Comparison of ENCODE assay signal across 31 mouse cellular contexts in genomic region chr1:191313926-191314325, GRCm38 (mm10). TPM values are rescaled to one million over a fixed set of nuclear protein-coding genes. Genes with fewer than 3 reads are reported as not detected.
DNase-seq lines count a peak whose midpoint lies in the region; TF ChIP-seq lines count a peak whose summit lies in the region.
"Had no signal": no experiment of that assay in that cellular context is flagged by ENCODE, and none has a peak within 500 bp of the region (broad histone marks: within the 10 kb centered on the region; RNA-seq: fewer than 3 reads in every experiment).

No protein-coding gene starts in this region.

- H3K27ac ChIP-seq in CH12.LX (ENCODE audit: insufficient read depth, low read depth) = no peak overlapping the region
- H3K27ac ChIP-seq: embryonic facial prominence, embryonic 10.5 days; embryonic facial prominence, embryonic 15.5 days; forebrain, embryonic 12.5 days; hindbrain, embryonic 13.5 days; limb, embryonic 12.5 days; liver, embryonic 15.5 days; lung, embryonic 15.5 days had no signal

- peak overlapping the region; percentile 36; the same call in 1 of the 2 replicates for H3K9ac ChIP-seq in CH12.LX (ENCODE audit: insufficient read depth, low read depth)
- H3K9ac ChIP-seq: embryonic facial prominence, embryonic 15.5 days; forebrain, embryonic 12.5 days; forebrain, postnatal 0 days; hindbrain, embryonic 13.5 days; kidney, embryonic 15.5 days; limb, embryonic 12.5 days; liver, embryonic 15.5 days; lung, embryonic 15.5 days had no signal

- no peak for TF ChIP-seq EP300 in CH12.LX (IDR thresholded peaks at IDR 0.05; ENCODE audit: low read length)

- peak overlapping the region; percentile 50; the same call in 1 of the 2 replicates for H3K4me2 ChIP-seq in CH12.LX (ENCODE audit: insufficient read depth, low read depth, poor library complexity, severe bottlenecking)
- H3K4me2 ChIP-seq: embryonic facial prominence, embryonic 15.5 days; forebrain, embryonic 12.5 days; hindbrain, embryonic 13.5 days had no signal

- in situ Hi-C loops in CH12.LX (cut with MboI; ENCODE audit: low pct_ligation_motif_present, low pct_unique_long_range_greater_than_20kb, low sequenced_read_pairs) = loop anchor here (10.0 kb wide), 1 partner anchor 251 kb away; no protein-coding TSS in a partner anchor

- H3K9me3 ChIP-seq in CH12.LX (replicated peaks; ENCODE audit: low read length) = no peaks in the 10 kb centered on the region
- H3K9me3 ChIP-seq: embryonic facial prominence, embryonic 10.5 days; embryonic facial prominence, embryonic 15.5 days; forebrain, embryonic 12.5 days; heart, embryonic 12.5 days; hindbrain, embryonic 13.5 days; kidney, embryonic 15.5 days; limb, embryonic 12.5 days; liver, embryonic 15.5 days; lung, embryonic 15.5 days; megakaryocyte, embryonic 14.5 days had no signal

- no peak for TF ChIP-seq POLR2A in CH12.LX (IDR thresholded peaks at IDR 0.05; ENCODE audit: low read depth, low read length)

- H3K27me3 ChIP-seq in CH12.LX (replicated peaks) = no peaks in the 10 kb centered on the region
- H3K27me3 ChIP-seq: embryonic facial prominence, embryonic 15.5 days; heart, embryonic 12.5 days; hindbrain, embryonic 13.5 days; kidney, embryonic 15.5 days; limb, embryonic 12.5 days; lung, embryonic 15.5 days had no signal

- H3K4me3 ChIP-seq in CH12.LX (replicated peaks in 1 of 3; ENCODE audit: low read depth in 2 of 3, low read length in 2 of 3, poor library complexity in 1 of 3) = no peak overlapping the region
- H3K4me3 ChIP-seq: forebrain, embryonic 12.5 days; heart, adult 2 months; heart, embryonic 12.5 days; hindbrain, embryonic 13.5 days; kidney, embryonic 15.5 days; limb, embryonic 12.5 days; lung, embryonic 15.5 days; megakaryocyte, embryonic 14.5 days had no signal

- dilution Hi-C loops in CH12.LX (cut with MboI; ENCODE audit: extremely low pct_ligation_motif_present, extremely low pct_unique_long_range_greater_than_20kb, low sequenced_read_pairs) = no loop called here

- peaks cover 2 to 14% of the 10 kb centered on the region in 2 experiments for H3K36me3 ChIP-seq in CH12.LX (replicated peaks in 1 of 2; ENCODE audit: control insufficient read depth in 1 of 2, insufficient read depth in 1 of 2, low read length in 1 of 2)
- H3K36me3 ChIP-seq: liver, embryonic 15.5 days; lung, embryonic 15.5 days had no signal

- H3K79me2 ChIP-seq in CH12.LX (replicated peaks; ENCODE audit: control insufficient read depth, extremely low read depth, insufficient read depth, poor library complexity, severe bottlenecking) = no peaks in the 10 kb centered on the region

- no peak for TF ChIP-seq RAD21 in CH12.LX (IDR thresholded peaks at IDR 0.05; ENCODE audit: low read depth, low read length)

- peak; percentile 32 to 52 for DNase-seq in lung, adult 18-20 months
- no peak for DNase-seq in lung, postnatal 25 days (ENCODE audit: low spot score)
- peak; percentile 59 for DNase-seq in 3T3-L1 (ENCODE audit: low read depth, low spot score)
- DNase-seq in CH12.LX (ENCODE audit: extremely low read depth) = no peak
- peak; percentile 30 for DNase-seq in induced T-regulatory cell, adult 2 months (ENCODE audit: low read depth)
- DNase-seq in T-cell, adult 2 months (ENCODE audit: low spot score) = no peak
- no peak for DNase-seq in right cerebral cortex, adult 18-20 months
- no peak for DNase-seq in cerebellum, postnatal 36 days
- DNase-seq: adrenal gland, postnatal 10 days; cerebellum, adult 11 months; cerebellum, adult 9-10 months; forebrain, postnatal 0 days; gastrocnemius, postnatal 25 days; heart, adult 2 months; heart, postnatal 4 days; kidney, adult 11 months; midbrain, embryonic 14.5 days; right cerebral cortex, postnatal 4 days; thymus, adult 2 months; thymus, postnatal 36 days had no signal

- no peak for TF ChIP-seq CTCF in CH12.LX (conservative IDR thresholded peaks at IDR 0.05 in 1 of 2, IDR thresholded peaks at IDR 0.05 in 1 of 2; ENCODE audit: low read depth in 2 of 2, low read length in 2 of 2)

- peaks cover 6 to 23% of the 10 kb centered on the region in 2 experiments for H3K4me1 ChIP-seq in CH12.LX (ENCODE audit: control insufficient read depth in 1 of 2, insufficient read depth in 2 of 2)

TF ChIP-seq in CH12.LX, 34 proteins besides CTCF, POLR2A, EP300 and RAD21:
- TF ChIP-seq RCOR1 (conservative IDR thresholded peaks at IDR 0.05; ENCODE audit: low read depth, low read length) = no peak
- TF ChIP-seq TCF12 (IDR thresholded peaks at IDR 0.05; ENCODE audit: low read depth, low read length) = no peak
- no peak for TF ChIP-seq NELFE (IDR thresholded peaks at IDR 0.05; ENCODE audit: low read depth, low read length)
- no peak for TF ChIP-seq CHD2 (IDR thresholded peaks at IDR 0.05; ENCODE audit: low read length)
- no peak for TF ChIP-seq USF1 (IDR thresholded peaks at IDR 0.05; ENCODE audit: low read depth, low read length)
- no peak for TF ChIP-seq IRF4 (IDR thresholded peaks at IDR 0.05; ENCODE audit: low read depth, low read length)
- no peak for TF ChIP-seq PAX5 (IDR thresholded peaks at IDR 0.05; ENCODE audit: low read length)
- no peak for TF ChIP-seq NRF1 (IDR thresholded peaks at IDR 0.05; ENCODE audit: low read depth, low read length)
- TF ChIP-seq ELF1 (IDR thresholded peaks at IDR 0.05; ENCODE audit: low read depth, low read length) = no peak
- TF ChIP-seq E2F4 (IDR thresholded peaks at IDR 0.05; ENCODE audit: insufficient replicate concordance, low read depth, low read length) = no peak
- no peak for TF ChIP-seq CHD1 (IDR thresholded peaks at IDR 0.05; ENCODE audit: low read depth, low read length)
- TF ChIP-seq UBTF (IDR thresholded peaks at IDR 0.05; ENCODE audit: low read depth, low read length) = no peak
- no peak for TF ChIP-seq HCFC1 (IDR thresholded peaks at IDR 0.05; ENCODE audit: low read depth, low read length)
- no peak for TF ChIP-seq MXI1 (IDR thresholded peaks at IDR 0.05; ENCODE audit: low read depth, low read length)
- no peak for TF ChIP-seq ZNF384 (IDR thresholded peaks at IDR 0.05; ENCODE audit: low read depth, low read length)
- no peak for TF ChIP-seq MAX (IDR thresholded peaks at IDR 0.05; ENCODE audit: low read length)
- TF ChIP-seq MEF2A (IDR thresholded peaks at IDR 0.05; ENCODE audit: borderline replicate concordance, low read depth, low read length) = no peak
- no peak for TF ChIP-seq USF2 (conservative IDR thresholded peaks at IDR 0.05; ENCODE audit: low read depth, low read length)
- TF ChIP-seq JUN (IDR thresholded peaks at IDR 0.05; ENCODE audit: insufficient read depth, low read depth, low read length) = no peak

RNA-seq across cellular contexts. Expression of gene Nenf, which starts 4.1 kb away (rescaled TPM):
- 58.9 and 86.7 TPM in 2 replicates for total RNA-seq in CH12.LX (2012; rRNA removed)
- 35.7 and 43.8 TPM in 2 replicates for total RNA-seq in CH12.LX (2014; rRNA removed)
- polyA plus RNA-seq in CH12.LX (2012; ENCODE audit: insufficient read length, low read depth) = 28.8 and 38.9 TPM in 2 replicates
- total RNA-seq: neutrophil, adult 5-6 weeks had no signal

RNA-seq across cellular contexts. Expression of gene Tmem206, which starts 11.8 kb away (rescaled TPM):
- total RNA-seq in CH12.LX (2012; rRNA removed) (11.5 and 15.4 TPM in 2 replicates), CH12.LX (2014; rRNA removed) (12.2 and 13.1 TPM in 2 replicates)
- polyA plus RNA-seq in CH12.LX (2012; ENCODE audit: insufficient read length, low read depth) = 16.4 and 17.0 TPM in 2 replicates

Comparison
In these comparisons a context has a peak if more than half of its experiments do, and no peak if none do; other contexts are left out.
1. DNase-seq: peak in lung, adult 18-20 months (2 of 2), 3T3-L1 (single experiment) and induced T-regulatory cell, adult 2 months (single experiment); none in lung, postnatal 25 days (single experiment), CH12.LX (single experiment), T-cell, adult 2 months (single experiment), right cerebral cortex, adult 18-20 months (single experiment) and cerebellum, postnatal 36 days (0 of 2).